Mouse (Mus musculus): ENCODE data around the gene Tmem37.

The Tmem37 gene

DNA sequence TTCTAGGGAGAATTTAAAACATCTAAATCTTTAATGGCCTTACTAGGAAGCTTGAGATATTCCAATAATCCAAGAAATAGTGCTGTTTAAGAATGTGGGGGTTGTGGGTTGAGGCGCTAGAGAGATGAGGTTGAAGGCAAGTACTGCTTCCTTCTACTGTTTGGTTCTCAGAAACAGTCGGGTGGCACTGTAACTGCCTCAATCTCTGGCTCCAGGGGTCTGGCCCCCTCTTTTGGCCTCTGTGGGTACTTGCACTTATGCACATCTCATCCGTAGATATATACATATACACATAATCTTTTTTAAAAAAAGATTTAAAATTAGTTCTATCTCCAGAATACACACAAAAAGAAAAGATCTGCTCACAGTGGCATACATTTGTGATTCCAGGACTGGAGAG is 55.0 kb downstream of the Tmem37 start:
- DNase-seq (ENCODE audit: low read depth, low spot score) = no peak
